Mouse (Mus musculus) megakaryocyte-erythroid progenitor cell, adult 5 weeks (primary cell): ENCODE measurements around the gene Flvcr2. TPM values are rescaled to one million over a fixed set of nuclear protein-coding genes. Genes with fewer than 3 reads are reported as not detected.

ENCODE experiments used
- polyA plus RNA-seq: library from polyadenylated mRNA; stranded (reverse); fragments of >175 nt; gene quantifications from 2 replicates; pipeline ENCODE4 v1.2.3, GENCODE M21; 2012

Flvcr2 gene
- not detected in 2 replicates for polyA plus RNA-seq

DNA sequence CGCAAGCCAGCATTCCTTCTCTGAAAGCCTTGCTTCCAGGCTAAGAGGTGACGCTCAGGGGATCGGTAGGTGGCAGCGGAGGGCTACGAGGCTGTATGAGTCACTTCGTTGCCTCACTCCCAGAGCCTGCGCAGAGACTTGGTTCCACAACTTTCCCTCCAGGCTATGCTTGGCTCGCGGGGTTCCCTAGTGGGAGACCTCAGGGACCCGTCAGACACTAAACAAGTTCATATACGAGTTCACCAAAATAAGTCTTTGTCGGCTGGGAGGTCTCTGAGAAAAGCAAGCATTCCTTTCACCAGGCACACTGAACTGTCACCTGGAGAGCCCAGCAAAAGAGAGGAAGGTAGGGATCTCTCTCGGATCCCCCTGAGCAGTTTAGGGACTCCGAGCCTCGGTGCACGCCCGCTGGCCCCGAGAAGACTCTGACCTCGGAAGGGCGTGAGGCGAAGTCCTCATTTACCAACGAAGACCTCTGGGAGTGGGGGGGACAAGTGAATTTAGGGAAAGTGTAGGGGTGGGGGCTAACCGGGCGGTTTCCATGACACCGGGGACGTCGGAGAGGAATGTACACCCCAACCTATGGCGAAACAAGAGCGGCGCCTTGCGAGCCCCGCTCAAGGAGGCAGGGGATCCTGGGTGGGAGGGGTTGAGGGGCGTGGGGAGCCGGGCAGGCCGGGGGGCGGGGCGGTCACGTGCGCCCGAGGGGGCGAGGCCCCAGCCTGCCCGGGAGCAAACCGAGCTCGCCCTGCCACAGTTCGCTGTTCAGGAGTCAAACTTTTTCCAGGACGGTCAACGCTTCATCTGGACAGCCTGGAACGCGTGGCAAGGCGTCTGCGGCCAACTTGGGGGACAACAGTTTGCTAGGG is at the start of gene Flvcr2:
Gene Flvcr2 (plus strand): TSS at position 713 of the 869 bp plus-strand sequence.

DNA sequence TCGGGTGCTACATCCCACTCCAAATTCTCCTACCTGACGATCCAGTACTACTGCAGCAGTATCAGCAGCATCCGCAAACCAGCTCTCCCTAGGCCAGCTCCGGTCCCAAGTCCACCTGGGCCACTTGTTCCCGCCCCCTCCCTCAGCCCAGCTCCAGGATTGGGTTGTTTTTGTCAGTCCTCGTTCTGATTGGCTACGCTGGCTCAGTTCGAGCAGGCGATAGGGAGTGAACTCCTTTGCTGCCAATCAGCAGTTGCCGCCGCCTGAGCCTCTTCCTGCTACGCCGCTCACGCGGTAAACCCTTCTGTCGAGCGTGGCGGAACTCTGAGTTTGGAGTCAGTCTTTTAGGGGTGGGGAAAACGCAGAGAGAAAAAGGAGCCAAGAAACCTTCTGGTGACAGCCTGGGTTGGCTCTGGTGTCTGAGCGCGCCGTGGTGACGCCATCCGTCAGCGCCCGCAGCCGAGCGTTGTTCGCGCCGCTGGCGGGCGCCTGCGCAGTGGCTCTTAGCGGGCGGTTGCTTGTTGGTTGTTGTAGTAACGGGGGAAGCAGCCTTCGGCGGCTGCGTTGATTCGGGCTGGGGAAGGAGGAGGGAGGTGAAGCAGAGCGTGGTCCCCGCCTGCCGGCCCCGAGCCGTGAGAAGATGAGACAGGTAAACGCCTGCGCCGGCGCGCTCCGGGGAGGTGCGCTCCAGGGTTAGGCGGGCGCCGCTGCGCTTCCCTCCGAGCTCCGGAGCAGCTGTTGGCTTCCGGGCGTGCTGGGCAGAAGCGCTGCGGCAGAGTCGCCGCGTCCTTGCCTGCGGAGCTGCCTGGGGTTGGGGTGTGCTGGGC is 78.3 kb downstream of the Flvcr2 start, which contains the start of the genes Erg28 and Ttll5:
Gene Erg28 (minus strand): TSS at position 113 of the 827 bp plus-strand sequence.
Gene Ttll5 (plus strand): TSS at position 222 of the 827 bp plus-strand sequence.

Other genes starting within 250 kb of the Flvcr2 start
- 42.8 and 49.9 TPM in 2 replicates for gene Jdp2, start 147.5 kb upstream of the Flvcr2 start, polyA plus RNA-seq
- 16.9 and 21.0 TPM in 2 replicates for gene Batf, start 59.9 kb upstream of the Flvcr2 start, polyA plus RNA-seq
- 2.7 and 3.1 TPM in 2 replicates for gene Erg28, start 78.0 kb downstream of the Flvcr2 start, polyA plus RNA-seq
- 8.8 and 11.0 TPM in 2 replicates for gene Ttll5, start 78.1 kb downstream of the Flvcr2 start, polyA plus RNA-seq